Mouse (Mus musculus): ENCODE measurements at regions not wholly inside any gene's neighbourhood (a gene's known extent, or its start where the extent isn't known, plus 50 kb on each side); places are given as distances from the start of the nearest gene placed in this dataset.

- DNase-seq (ENCODE audit: low spot score) = no peak
Measured at GRCm38 (mm10) chr14:31945125-31945524, 83.7 kb upstream of the Galnt15 start.

DNA sequence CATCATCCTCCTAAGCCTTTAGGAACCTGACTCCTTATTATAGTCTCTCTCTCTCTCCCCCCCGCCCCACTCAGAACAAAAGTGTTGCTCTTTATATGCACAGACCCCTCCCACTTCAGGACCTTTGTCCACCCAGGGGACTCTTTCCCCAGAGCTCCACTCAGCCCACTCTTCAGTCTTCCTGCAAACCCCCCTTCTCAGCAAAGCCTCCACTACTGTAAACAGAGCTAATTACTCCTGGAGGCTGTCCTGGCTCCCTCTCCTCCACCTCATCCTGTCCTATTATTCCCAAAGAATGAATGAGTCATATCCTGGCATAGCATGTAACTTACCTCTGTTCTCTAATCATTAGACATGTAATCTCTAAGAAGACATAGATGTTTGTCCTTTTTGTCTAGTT, 82.8 kb upstream of the Galnt15 start:
- DNase-seq (ENCODE audit: low spot score) = no peak

- peak; percentile 14 for DNase-seq (ENCODE audit: low spot score)
Measured at GRCm38 (mm10) chr14:31947246-31947645, 81.5 kb upstream of the Galnt15 start.

- no peak for DNase-seq (ENCODE audit: low spot score)
Measured at GRCm38 (mm10) chr14:31951894-31952293, 76.9 kb upstream of the Galnt15 start.

- DNase-seq (ENCODE audit: low spot score) = no peak
Measured at GRCm38 (mm10) chr14:31953783-31954182, 75.0 kb upstream of the Galnt15 start.

DNA sequence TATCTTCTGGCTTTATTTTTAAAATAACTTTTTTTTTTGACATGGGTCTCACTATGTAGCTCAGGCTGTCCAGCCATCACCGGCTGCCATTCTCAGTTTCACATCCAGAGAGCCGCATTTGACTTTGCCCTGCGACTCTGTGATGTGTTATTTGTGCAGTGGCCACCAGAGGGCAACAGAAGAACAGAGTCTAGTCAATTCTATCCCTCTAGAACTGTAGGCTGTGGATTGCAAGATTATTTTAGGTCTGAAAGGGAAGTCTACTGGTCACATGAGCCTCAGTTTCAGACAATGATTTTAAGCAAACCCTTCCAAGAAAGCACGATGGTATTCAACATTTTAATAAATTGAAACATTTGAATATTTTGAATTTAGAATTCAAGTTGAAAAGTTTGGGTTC, 73.8 kb upstream of the Galnt15 start:
- DNase-seq (ENCODE audit: low spot score) = peak; percentile 87

DNA sequence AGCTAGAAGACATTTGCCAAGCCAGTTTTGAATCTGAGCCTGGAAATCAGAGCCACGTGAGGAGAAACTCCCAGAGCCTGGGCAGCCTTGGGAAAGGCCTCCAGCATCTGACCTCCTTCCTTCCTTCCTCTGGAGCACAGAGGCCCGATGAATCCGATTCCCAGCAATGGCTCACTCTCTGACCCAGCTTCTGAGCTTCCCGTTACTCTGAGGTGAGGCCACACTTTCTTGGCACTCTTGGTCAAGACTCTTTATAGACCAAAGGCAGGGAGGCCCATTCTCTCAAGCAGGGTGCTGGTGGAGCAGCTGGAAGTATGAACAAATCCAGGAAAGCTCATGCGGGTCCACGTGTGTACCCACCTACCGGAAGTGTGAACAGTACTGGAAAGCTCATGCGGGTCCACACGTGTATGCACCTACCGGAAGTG, 71.6 kb upstream of the Galnt15 start:
- DNase-seq (ENCODE audit: low spot score) = no peak

DNA sequence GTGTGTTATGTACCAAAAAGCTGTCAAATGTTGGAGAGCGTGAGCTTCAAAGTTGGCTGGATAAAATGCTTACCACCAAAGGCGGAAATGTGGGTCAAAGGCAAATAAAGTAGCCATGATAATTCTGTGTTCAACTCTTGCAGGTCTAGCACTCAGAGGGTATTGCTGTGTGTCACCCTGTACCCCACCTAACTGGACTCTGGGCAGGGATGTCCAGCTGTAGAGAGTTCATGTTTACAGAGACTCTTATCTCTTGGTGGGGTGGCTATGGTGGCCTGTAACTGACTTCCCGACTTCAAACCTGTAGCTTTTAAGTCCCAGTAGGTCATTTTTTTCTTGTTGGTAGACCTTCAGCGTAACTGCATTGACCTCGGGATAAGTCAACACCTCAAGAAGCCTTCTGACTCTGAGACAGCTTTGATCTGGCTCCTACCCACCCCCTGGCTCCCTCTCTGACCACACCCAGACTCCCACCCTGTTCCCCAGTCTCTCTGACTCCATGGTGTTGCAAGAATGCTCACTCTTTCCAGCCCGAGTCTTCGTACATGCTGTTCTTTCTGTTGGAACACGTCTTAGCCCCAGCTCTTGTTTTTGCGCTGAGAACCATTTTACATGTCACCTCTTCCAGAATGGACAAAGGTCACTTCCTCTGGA, 68.5 kb upstream of the Galnt15 start:
- no peak for DNase-seq (ENCODE audit: low spot score)

- no peak for DNase-seq (ENCODE audit: low spot score)
Measured at GRCm38 (mm10) chr14:31961442-31961841, 67.3 kb upstream of the Galnt15 start.

- peak; percentile 28 for DNase-seq (ENCODE audit: low spot score)
Measured at GRCm38 (mm10) chr14:31963131-31963911, 65.5 kb upstream of the Galnt15 start.

GRCm38 (mm10) chr14:31964076-31964475, 64.7 kb upstream of the Galnt15 start:
- no peak for DNase-seq (ENCODE audit: low spot score)

DNA sequence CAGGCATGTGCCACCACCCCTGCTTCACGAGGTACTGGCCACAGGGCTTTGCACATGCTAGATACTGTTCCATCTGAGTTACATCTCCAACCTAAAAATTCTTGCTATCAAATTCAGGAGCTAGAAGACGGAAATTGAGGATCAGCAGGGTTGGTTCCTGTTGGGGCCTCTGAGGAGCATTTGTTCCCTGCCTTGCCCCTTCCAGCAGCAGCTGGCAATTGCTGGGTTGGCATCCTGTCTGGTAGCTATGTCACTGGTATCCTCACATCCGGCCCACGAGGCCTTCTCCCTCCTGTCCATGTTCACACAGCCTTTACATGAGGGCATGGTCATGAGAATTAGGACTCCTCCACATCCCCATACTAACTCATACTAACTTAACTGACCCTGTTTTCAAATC, 64.0 kb upstream of the Galnt15 start:
- DNase-seq (ENCODE audit: low spot score) = no peak

- DNase-seq (ENCODE audit: low spot score) = no peak
Measured at GRCm38 (mm10) chr14:31969531-31969930, 59.3 kb upstream of the Galnt15 start.

DNA sequence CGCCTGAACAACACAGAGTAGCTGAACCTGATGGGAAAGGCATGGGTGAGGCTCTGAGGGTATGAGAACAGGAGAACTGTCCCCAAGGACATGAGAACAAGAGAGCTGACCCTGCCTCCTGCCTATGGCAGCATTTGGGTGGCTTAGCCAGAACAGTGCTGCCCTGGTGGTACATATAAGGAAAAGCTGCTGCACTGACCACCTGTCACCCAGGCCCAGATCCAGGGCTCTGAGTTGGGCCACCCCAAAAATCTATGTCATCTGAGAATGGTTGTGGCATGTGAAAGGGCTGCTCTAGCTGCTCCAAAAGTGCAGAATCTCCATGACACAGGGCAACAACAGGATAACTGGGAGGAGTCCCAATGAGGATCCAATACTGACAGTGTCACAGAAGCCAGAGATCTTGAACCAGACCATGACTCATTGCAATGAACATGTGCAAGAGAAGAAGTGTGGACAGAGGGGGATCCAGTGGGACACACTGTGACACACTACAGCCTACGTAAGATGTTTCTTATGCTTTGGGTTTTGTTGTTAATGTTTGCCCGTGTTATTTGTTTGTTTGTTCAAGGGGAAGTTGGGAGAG, 58.5 kb upstream of the Galnt15 start:
- no peak for DNase-seq (ENCODE audit: low spot score)

- no peak for DNase-seq (ENCODE audit: low spot score)
Measured at GRCm38 (mm10) chr14:31970851-31971250, 57.9 kb upstream of the Galnt15 start.

- DNase-seq (ENCODE audit: low spot score) = no peak
Measured at GRCm38 (mm10) chr14:31973702-31974101, 55.1 kb upstream of the Galnt15 start.

GRCm38 (mm10) chr14:31978196-31978595, 50.6 kb upstream of the Galnt15 start:
- DNase-seq (ENCODE audit: low spot score) = no peak

- no peak for DNase-seq (ENCODE audit: low spot score)
Measured at GRCm38 (mm10) chr14:31978690-31979089, 50.1 kb upstream of the Galnt15 start.

All from embryo, embryonic 10 days (tissue).